Mouse (Mus musculus) brain, adult 2 months (tissue): Measurements from ENCODE around the gene Rsph14.

Experiments used
- DNase-seq: peaks from one replicate; pipeline ENCODE4 v3.0.0; 2011; ENCODE audit warnings: low read depth, low spot score

The Rsph14 gene

DNA sequence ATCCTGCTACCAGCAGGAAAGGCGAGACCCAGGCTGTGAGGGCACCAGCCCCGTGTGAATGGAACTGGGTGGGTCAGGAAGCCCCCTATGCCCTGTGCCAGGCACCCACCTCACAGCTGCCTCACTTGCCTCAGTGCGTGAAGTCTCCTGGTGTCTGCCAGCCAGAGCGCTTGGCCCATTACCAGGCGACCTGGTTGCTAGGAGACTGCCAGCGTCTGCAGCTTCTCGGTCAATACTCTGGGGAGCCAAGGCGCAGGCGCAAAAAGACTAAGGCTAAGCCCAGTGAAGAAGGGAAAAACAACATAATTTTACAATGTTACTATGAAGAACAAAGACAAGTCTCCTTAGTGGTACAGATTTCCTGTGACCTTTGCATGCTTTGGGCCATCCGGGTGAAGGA lies at the start of gene Rsph14:
Gene Rsph14 (minus strand): TSS at position 192 of the 400 bp plus-strand sequence.
- DNase-seq = peak; percentile 92

GRCm38 (mm10) chr10:75078174-75079128 lies 46.1 kb upstream of the Rsph14 start:
- DNase-seq = no peak

DNA sequence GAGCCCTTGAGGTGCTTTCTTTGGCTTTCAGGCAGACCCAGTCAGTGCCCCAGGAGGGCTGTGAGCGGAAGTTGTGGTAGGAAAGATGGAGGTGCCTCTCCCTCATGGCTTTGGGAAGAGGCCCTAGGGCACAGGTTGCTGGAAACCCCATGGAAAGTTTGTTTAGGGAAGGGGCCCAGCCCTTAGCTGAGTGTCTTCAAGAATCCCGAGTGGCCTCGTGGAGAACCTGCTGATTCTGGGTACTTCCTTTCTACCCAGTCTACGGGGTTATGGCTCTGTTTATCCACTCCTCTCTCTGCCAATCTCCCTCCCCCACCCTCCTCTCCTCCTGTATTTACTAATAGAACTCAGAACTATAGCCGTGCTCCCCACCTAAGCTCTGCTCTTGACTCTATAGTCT lies 43.3 kb upstream of the Rsph14 start:
- DNase-seq = no peak

- DNase-seq = no peak
Observed at GRCm38 (mm10) chr10:75070281-75070976, 38.0 kb upstream of the Rsph14 start.

GRCm38 (mm10) chr10:75068624-75069328 lies 36.4 kb upstream of the Rsph14 start:
- DNase-seq = peak; percentile 56

DNA sequence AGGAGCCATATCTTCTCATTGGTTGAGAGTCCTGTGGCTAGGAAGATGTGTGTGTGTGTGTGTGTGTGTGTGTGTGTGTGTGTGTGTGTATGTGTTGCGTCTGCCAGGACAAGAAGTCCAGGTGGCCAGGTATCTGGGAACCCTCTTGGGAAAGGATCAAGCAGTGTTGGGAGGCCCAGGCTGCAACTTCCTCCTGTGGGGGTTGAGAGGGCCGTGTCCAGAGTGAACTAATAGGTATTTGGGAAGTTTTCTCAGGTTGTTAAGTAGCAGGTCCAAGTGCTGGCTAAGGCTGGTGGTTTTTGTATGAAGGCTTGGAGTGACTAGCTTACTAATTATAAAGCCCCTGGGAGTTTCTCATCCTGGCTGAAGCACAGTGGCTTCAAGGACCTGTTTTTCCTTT lies 35.7 kb upstream of the Rsph14 start:
- no peak for DNase-seq

- no peak for DNase-seq
Observed at GRCm38 (mm10) chr10:75067446-75067845, 35.1 kb upstream of the Rsph14 start.

- no peak for DNase-seq
Observed at GRCm38 (mm10) chr10:75065691-75066090, 33.3 kb upstream of the Rsph14 start.

- peak; percentile 58 for DNase-seq
Observed at GRCm38 (mm10) chr10:75063301-75063965, 31.0 kb upstream of the Rsph14 start.

DNA sequence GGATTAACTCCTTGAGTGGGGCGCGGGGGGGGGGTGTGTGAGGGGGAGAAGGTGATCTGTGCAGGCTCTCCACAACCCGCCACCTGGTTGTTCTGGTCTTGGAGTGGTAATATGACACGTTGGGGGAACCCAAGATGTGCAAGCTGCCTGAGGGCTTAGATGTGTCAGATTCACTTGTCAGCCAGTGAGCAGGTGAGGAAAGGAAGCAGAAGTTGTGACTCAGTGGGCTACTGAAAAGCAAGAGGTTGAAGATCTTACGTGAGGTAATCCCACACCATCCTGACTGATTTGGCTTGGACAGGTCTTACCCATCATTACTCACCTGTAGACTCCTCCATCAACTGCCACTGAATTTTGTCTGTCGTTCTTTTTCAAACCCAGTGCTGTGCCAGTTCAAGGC lies 30.2 kb upstream of the Rsph14 start:
- DNase-seq = no peak

- peak; percentile 45 for DNase-seq
Observed at GRCm38 (mm10) chr10:75062189-75062561, 29.8 kb upstream of the Rsph14 start.

DNA sequence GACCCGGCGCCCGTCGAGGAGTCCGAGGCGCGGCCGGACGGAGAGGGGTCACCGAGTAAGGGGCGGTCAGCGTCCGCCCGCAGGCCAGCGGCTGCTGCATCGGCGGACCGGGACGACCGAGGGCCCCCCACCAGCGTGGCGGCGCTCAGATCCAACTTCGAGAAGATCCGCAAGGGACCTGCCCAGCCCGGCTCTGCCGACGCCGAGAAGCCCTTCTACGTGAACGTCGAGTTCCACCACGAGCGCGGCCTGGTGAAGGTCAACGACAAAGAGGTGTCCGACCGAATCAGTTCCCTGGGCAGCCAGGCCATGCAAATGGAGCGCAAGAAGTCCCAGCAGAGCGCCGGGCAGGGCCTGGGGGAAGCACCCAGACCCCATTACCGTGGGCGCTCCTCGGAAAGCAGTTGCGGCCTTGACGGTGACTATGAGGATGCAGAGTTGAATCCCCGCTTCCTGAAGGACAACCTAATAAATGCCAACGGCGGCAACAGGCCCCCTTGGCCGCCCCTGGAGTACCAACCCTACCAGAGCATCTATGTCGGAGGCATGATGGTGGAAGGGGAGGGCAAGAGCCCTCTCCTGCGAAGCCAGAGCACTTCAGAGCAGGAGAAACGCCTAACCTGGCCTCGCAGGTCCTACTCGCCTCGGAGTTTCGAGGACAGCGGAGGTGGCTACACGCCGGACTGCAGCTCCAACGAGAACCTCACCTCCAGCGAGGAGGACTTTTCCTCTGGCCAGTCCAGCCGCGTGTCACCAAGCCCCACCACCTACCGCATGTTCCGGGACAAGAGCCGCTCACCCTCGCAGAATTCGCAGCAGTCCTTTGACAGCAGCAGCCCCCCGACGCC lies 29.2 kb upstream of the Rsph14 start:
- no peak for DNase-seq

GRCm38 (mm10) chr10:75060843-75061235 lies 28.5 kb upstream of the Rsph14 start:
- peak; percentile 56 for DNase-seq

GRCm38 (mm10) chr10:75060217-75060842 lies 27.9 kb upstream of the Rsph14 start, which contains the start of gene Bcr:
Gene Bcr, plus strand, starts transcription at chr10:75060592.
- peak; percentile 89 for DNase-seq

GRCm38 (mm10) chr10:75059396-75059795 lies 27.0 kb upstream of the Rsph14 start:
- peak; percentile 89 for DNase-seq

- DNase-seq = no peak
Observed at GRCm38 (mm10) chr10:75058761-75059395, 26.5 kb upstream of the Rsph14 start.

DNA sequence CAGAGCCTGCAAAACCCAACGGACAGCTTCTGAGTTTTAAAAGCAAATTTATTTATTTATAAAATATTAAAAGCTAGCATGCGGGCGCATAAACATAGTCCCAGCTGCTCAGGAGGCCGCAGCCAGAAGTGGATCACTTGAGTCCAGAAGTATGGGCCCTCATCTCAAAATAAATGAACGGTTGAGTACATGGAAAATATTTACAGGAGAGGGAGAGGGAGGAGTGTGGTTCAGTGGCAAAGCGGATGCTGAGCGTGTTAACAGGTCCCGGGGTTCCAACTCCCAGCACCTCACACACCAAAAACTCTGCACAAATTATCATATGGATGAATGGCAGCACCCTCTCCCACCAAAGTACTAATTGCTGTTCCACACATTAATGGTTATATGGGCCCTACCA lies 25.9 kb upstream of the Rsph14 start:
- DNase-seq = no peak

DNA sequence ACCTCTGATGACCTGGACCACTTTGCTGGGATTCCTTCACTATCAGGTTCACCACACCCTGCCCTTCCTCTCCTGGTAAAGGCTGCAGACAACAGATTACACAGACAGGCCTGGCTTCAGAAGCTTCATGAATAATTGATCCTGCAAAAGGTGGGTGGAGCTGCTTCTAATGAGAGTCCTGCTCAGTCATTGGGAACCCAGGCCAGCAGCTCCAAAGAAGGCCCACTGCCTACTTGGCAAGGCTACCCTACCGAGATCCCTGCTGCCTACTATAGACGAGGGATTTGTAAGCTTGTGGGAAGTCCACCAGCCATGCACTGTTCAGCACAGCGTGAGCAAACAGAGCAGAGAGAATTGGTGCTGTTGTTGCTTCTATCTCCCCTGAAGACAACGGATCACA lies 23.9 kb upstream of the Rsph14 start:
- peak; percentile 61 for DNase-seq

DNA sequence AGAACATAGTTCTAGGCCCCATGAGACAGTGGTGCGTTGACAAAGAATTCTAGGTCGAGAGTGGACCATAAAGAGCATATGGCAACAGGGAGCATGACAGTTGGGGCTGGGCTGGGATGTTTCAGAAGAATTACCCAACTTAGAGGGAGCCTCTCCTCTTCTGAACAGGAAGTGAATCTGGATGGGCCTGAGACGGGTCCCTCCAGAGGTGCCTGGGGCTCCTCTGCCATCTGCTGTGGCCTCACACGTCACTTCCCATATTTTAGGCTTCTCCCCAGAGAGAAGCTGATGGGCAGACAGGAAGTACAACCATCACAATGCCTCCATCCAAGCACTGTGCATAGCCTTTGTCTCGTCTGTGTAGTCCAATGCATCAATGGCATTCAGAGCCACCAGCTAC lies 23.3 kb upstream of the Rsph14 start:
- no peak for DNase-seq

GRCm38 (mm10) chr10:75054125-75054524 lies 21.7 kb upstream of the Rsph14 start:
- no peak for DNase-seq
